Mouse (Mus musculus): ENCODE measurements around the gene Cog4. TPM values are rescaled to one million over a fixed set of nuclear protein-coding genes. Genes with fewer than 3 reads are reported as not detected.

Cog4 gene
- total RNA-seq (2014; rRNA removed) (39.5 and 51.9 TPM in 2 replicates), polyA plus RNA-seq (2015; fragmentation: Nextera tagmentation; extraction: Ambion mirVana) (51.4 and 51.6 TPM in 2 replicates)

- peak within 1 kb of the TSS; percentile 94 for H3K27ac ChIP-seq
- WGBS: under 1% methylated on average over 53 of the region's 53 CpGs
- H3K4me3 ChIP-seq (ENCODE audit: low read length): peak within 1 kb of the TSS; percentile 79
- H3K4me1 ChIP-seq (ENCODE audit: insufficient read depth, low read length): peaks cover 12% of the 10 kb centered on the region
- TF ChIP-seq CTCF (IDR thresholded peaks at IDR 0.05; ENCODE audit: low read depth): peak; percentile 21; the same call in 1 of the 2 replicates
- ATAC-seq: peak; percentile 96
- H3K36me3 ChIP-seq (ENCODE audit: insufficient read depth, low read length): peaks cover 43% of the 10 kb centered on the region
- peak within 1 kb of the TSS; percentile 83 for H3K9ac ChIP-seq (replicated peaks; ENCODE audit: low read length)
- peak within 1 kb of the TSS; percentile 88 for H3K4me2 ChIP-seq (ENCODE audit: low read depth, low read length)
- H3K9me3 ChIP-seq (ENCODE audit: low read length): no peaks in the 10 kb centered on the region
- peak; percentile 95 for DNase-seq (ENCODE audit: low spot score)
- H3K27me3 ChIP-seq (ENCODE audit: insufficient read depth, low read length): no peaks in the 10 kb centered on the region
Measured at GRCm38 (mm10) chr8:110846405-110847170, at the start of gene Cog4, which contains the start of gene Sf3b3. Gene Cog4 (plus strand): TSS chr8:110846600. Gene Sf3b3 (minus strand): TSS chr8:110846787.

GRCm38 (mm10) chr8:110797086-110797485 is 49.3 kb upstream of the Cog4 start:
- Histone ChIP-seq H3K4me1 (ENCODE audit: insufficient read depth, low read length) (no peaks in the 10 kb centered on the region), H3K4me2 (ENCODE audit: low read depth, low read length) (no peak overlapping the region), H3K27me3 (ENCODE audit: insufficient read depth, low read length) (no peaks in the 10 kb centered on the region), H3K9ac (replicated peaks; ENCODE audit: low read length) (no peak overlapping the region), H3K27ac (no peak overlapping the region), H3K4me3 (ENCODE audit: low read length) (no peak overlapping the region), H3K36me3 (ENCODE audit: insufficient read depth, low read length) (no peaks in the 10 kb centered on the region), H3K9me3 (ENCODE audit: low read length) (no peaks in the 10 kb centered on the region)
- ATAC-seq (no peak), DNase-seq (ENCODE audit: low spot score) (no peak)
- 93% methylated on average over 8 of the region's 8 CpGs for WGBS
- TF ChIP-seq CTCF (IDR thresholded peaks at IDR 0.05; ENCODE audit: low read depth): no peak

- no peak overlapping the region for H3K27ac ChIP-seq
- no peaks in the 10 kb centered on the region for H3K36me3 ChIP-seq (ENCODE audit: insufficient read depth, low read length)
- 84% methylated on average over 5 of the region's 5 CpGs for WGBS
- no peaks in the 10 kb centered on the region for H3K27me3 ChIP-seq (ENCODE audit: insufficient read depth, low read length)
- no peak overlapping the region for H3K4me2 ChIP-seq (ENCODE audit: low read depth, low read length)
- ATAC-seq (no peak), DNase-seq (ENCODE audit: low spot score) (no peak)
- H3K9me3 ChIP-seq (ENCODE audit: low read length): no peaks in the 10 kb centered on the region
- no peaks in the 10 kb centered on the region; the same call in 1 of the 2 replicates for H3K4me1 ChIP-seq (ENCODE audit: insufficient read depth, low read length)
- H3K9ac ChIP-seq (replicated peaks; ENCODE audit: low read length): no peak overlapping the region
- TF ChIP-seq CTCF (IDR thresholded peaks at IDR 0.05; ENCODE audit: low read depth): no peak
- no peak overlapping the region for H3K4me3 ChIP-seq (ENCODE audit: low read length)
Measured at GRCm38 (mm10) chr8:110802988-110803387, 43.4 kb upstream of the Cog4 start.

GRCm38 (mm10) chr8:110803856-110804255 is 42.5 kb upstream of the Cog4 start:
- no peaks in the 10 kb centered on the region; the same call in 1 of the 2 replicates for H3K36me3 ChIP-seq (ENCODE audit: insufficient read depth, low read length)
- no peaks in the 10 kb centered on the region; the same call in 1 of the 2 replicates for H3K4me1 ChIP-seq (ENCODE audit: insufficient read depth, low read length)
- WGBS: 83% methylated on average over 9 of the region's 9 CpGs
- no peaks in the 10 kb centered on the region for H3K27me3 ChIP-seq (ENCODE audit: insufficient read depth, low read length)
- DNase-seq (ENCODE audit: low spot score) (no peak), ATAC-seq (no peak)
- no peaks in the 10 kb centered on the region for H3K9me3 ChIP-seq (ENCODE audit: low read length)
- H3K4me2 ChIP-seq (ENCODE audit: low read depth, low read length): no peak overlapping the region
- no peak overlapping the region for H3K27ac ChIP-seq
- TF ChIP-seq CTCF (IDR thresholded peaks at IDR 0.05; ENCODE audit: low read depth): no peak
- H3K4me3 ChIP-seq (ENCODE audit: low read length): no peak overlapping the region
- H3K9ac ChIP-seq (replicated peaks; ENCODE audit: low read length): no peak overlapping the region

- TF ChIP-seq CTCF (IDR thresholded peaks at IDR 0.05; ENCODE audit: low read depth): no peak
- no peaks in the 10 kb centered on the region for H3K27me3 ChIP-seq (ENCODE audit: insufficient read depth, low read length)
- H3K9ac ChIP-seq (replicated peaks; ENCODE audit: low read length): no peak overlapping the region
- H3K27ac ChIP-seq: no peak overlapping the region
- H3K36me3 ChIP-seq (ENCODE audit: insufficient read depth, low read length): peaks cover 9% of the 10 kb centered on the region; the same call in 1 of the 2 replicates
- 50% methylated on average over 2 of the region's 3 CpGs for WGBS
- no peak for DNase-seq (ENCODE audit: low spot score)
- no peak overlapping the region for H3K4me3 ChIP-seq (ENCODE audit: low read length)
- H3K9me3 ChIP-seq (ENCODE audit: low read length): no peaks in the 10 kb centered on the region
- no peak overlapping the region for H3K4me2 ChIP-seq (ENCODE audit: low read depth, low read length)
- no peaks in the 10 kb centered on the region; the same call in 1 of the 2 replicates for H3K4me1 ChIP-seq (ENCODE audit: insufficient read depth, low read length)
- ATAC-seq: no peak
Measured at GRCm38 (mm10) chr8:110804825-110805514, 41.4 kb upstream of the Cog4 start.

GRCm38 (mm10) chr8:110805669-110806068 is 40.7 kb upstream of the Cog4 start, which contains the start of gene Il34:
Gene Il34 (minus strand): TSS chr8:110805924.
- no peaks in the 10 kb centered on the region; the same call in 1 of the 2 replicates for H3K4me1 ChIP-seq (ENCODE audit: insufficient read depth, low read length)
- H3K27me3 ChIP-seq (ENCODE audit: insufficient read depth, low read length): no peaks in the 10 kb centered on the region
- H3K36me3 ChIP-seq (ENCODE audit: insufficient read depth, low read length): peaks cover 16% of the 10 kb centered on the region; the same call in 1 of the 2 replicates
- no peak within 1 kb of the TSS for H3K27ac ChIP-seq
- WGBS: 41% methylated on average over 12 of the region's 12 CpGs
- no peak for TF ChIP-seq CTCF (IDR thresholded peaks at IDR 0.05; ENCODE audit: low read depth)
- H3K9ac ChIP-seq (replicated peaks; ENCODE audit: low read length): no peak within 1 kb of the TSS
- ATAC-seq (no peak), DNase-seq (ENCODE audit: low spot score) (no peak)
- no peaks in the 10 kb centered on the region for H3K9me3 ChIP-seq (ENCODE audit: low read length)
- no peak within 1 kb of the TSS for H3K4me3 ChIP-seq (ENCODE audit: low read length)
- H3K4me2 ChIP-seq (ENCODE audit: low read depth, low read length): no peak within 1 kb of the TSS
